Mouse (Mus musculus) kidney, adult 2 months (tissue): ENCODE results near the gene Rab10.

ENCODE experiments used
- CTCF ChIP-seq: fragments of 200-500 bp; conservative IDR thresholded peaks from 2 replicates; pipeline ENCODE4 v1.5.1; 2011; ENCODE audit warnings: low read depth, mild to moderate bottlenecking, control low read depth, low read length, moderate library complexity, mixed read lengths; ENCODE audit not compliant: insufficient read depth, insufficient read length
- POLR2A ChIP-seq: fragments of 200-500 bp; IDR thresholded peaks from one replicate; pipeline ENCODE4 v1.6.1; 2011; ENCODE audit warnings: low read depth, low read length, control low read depth

GRCm38 (mm10) chr12:3278880-3279339 lies 30.9 kb downstream of the Rab10 start:
- no peak for TF ChIP-seq CTCF
- TF ChIP-seq POLR2A: no peak
